Mouse (Mus musculus) heart, embryonic 10.5 days (tissue): ENCODE results near the gene Hist1h2bg. TPM values are rescaled to one million over a fixed set of nuclear protein-coding genes. Genes with fewer than 3 reads are reported as not detected.
"Not testable (repeated sequence)": the region's sequence is repeated elsewhere in the genome, so short reads cannot be mapped to it uniquely, and the experiment has no call there.

Experiments used
- DNase-seq: peaks from one replicate; pipeline ENCODE4 v3.0.0-alpha.2; 2017; ENCODE audit warnings: low spot score
- H3K27ac ChIP-seq: fragments of 300-500 bp; sonication (generic); 2 replicates; pipeline ENCODE4 v1.5.1; 2016; ENCODE audit warnings: mild to moderate bottlenecking
- H3K27me3 ChIP-seq: fragments of 300-500 bp; sonication (generic); 2 replicates; pipeline ENCODE4 v1.6.1; 2016; ENCODE audit warnings: mild to moderate bottlenecking; ENCODE audit not compliant: poor library complexity, insufficient read depth, severe bottlenecking
- H3K36me3 ChIP-seq: fragments of 300-500 bp; sonication (generic); 2 replicates; pipeline ENCODE4 v1.6.1; 2016; ENCODE audit warnings: mild to moderate bottlenecking, moderate library complexity
- H3K4me1 ChIP-seq: fragments of 300-500 bp; sonication (generic); 2 replicates; pipeline ENCODE4 v1.6.1; 2016; ENCODE audit warnings: mild to moderate bottlenecking
- H3K4me3 ChIP-seq: fragments of 300-500 bp; sonication (generic); 2 replicates; pipeline ENCODE4 v1.5.1; 2016; ENCODE audit warnings: mild to moderate bottlenecking, moderate library complexity
- H3K9me3 ChIP-seq: fragments of 300-500 bp; sonication (generic); 2 replicates; pipeline ENCODE4 v1.6.1; 2016; ENCODE audit warnings: mild to moderate bottlenecking, moderate library complexity
- WGBS: fragments of 180-500 bp; shearing (Covaris S2); methylation state at CpG from one replicate; pipeline ENCODE4 v1.1.7; 2016; 5-methylcytosine and 5-hydroxymethylcytosine counted together
- polyA plus RNA-seq: library from polyadenylated mRNA; unstranded; fragments of >200 nt; fragmentation: Nextera tagmentation; extraction: Ambion mirVana; gene quantifications from 2 replicates; pipeline ENCODE4 v1.2.1, GENCODE M21; 2016

Gene Hist1h2bg
- polyA plus RNA-seq, 1 experiment from 2014 or later: 4.8 TPM

DNA sequence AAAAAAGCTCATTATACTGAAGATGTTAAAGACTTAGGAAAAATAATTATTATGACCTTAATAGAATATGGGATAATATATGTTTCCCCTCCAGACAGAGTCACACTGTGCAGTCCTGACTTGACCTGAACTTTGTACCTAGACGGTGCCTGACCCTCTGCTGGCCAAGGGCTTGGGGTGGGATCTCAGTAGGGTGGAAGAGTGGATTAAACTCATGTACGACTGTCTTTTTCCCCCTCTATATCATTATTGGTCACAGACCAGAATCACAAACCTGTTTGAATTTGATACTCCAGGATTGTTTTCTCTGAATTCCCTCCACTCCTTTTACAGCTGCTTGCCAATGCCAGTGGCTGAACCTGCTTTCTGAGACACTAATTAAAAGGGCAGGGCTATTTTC is 10.5 kb upstream of the Hist1h2bg start:
- H3K4me1 ChIP-seq, H3K27me3 ChIP-seq, H3K36me3 ChIP-seq, H3K27ac ChIP-seq, DNase-seq, H3K4me3 ChIP-seq, H3K9me3 ChIP-seq: not testable (repeated sequence)
- 44% methylated on average over 2 of the region's 2 CpGs for WGBS

DNA sequence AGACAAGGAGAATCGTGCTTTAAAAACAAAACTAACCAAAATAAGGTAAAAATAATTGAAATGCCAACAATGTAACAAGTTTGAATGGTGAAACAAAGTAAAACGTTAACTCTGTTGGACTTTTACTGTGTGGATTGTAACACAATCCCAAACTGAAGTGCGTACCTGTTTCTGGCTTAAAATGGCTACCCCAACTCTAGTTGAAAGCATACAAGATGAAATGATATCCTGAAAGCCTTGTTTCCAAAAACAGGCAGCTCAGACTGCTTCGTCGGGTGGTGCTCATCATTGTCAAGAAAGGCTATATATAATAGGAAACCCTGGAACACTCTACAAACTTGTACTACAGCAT is 9.7 kb upstream of the Hist1h2bg start:
- WGBS: 0% methylated on average over 2 of the region's 5 CpGs

DNA sequence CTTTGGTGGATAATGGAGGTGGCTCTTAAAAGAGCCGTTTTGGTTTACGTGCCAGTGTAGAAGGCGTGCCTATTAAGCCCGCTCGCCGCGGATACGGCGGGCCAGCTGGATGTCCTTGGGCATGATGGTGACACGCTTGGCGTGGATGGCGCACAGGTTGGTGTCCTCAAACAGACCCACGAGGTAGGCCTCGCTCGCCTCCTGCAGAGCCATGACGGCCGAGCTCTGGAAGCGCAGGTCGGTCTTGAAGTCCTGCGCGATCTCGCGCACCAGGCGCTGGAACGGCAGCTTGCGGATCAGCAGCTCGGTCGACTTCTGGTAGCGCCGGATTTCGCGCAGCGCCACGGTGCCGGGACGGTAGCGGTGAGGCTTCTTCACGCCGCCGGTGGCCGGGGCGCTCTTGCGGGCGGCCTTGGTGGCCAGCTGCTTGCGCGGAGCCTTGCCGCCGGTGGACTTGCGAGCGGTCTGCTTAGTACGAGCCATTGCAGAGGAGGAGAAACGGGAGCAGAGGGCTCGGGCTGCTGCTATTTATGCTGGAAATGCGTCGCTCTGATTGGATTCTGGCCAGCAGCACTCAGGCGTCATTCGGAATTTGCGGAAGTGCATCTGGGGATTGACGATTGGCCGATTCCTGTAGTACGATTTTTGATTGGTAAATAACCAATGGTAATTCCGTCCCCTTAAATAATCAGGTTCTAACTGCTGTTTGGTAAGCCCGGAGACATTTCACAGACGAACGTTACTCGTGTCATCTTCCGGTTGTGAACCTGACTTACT is 9.1 kb upstream of the Hist1h2bg start, which contains the start of gene Hist1h3e:
Hist1h3e (minus strand) TSS at position 487 of the 777 bp plus-strand sequence.
- not testable (repeated sequence) for H3K9me3 ChIP-seq, H3K36me3 ChIP-seq, H3K27me3 ChIP-seq, H3K4me1 ChIP-seq
- Histone ChIP-seq H3K4me3 (peak within 1 kb of the TSS; percentile 55), H3K27ac (peak within 1 kb of the TSS; percentile 95)
- WGBS: under 1% methylated on average over 64 of the region's 67 CpGs
- peak; percentile 98 for DNase-seq

More for the DNA sequence above, 9.7 kb upstream of the Hist1h2bg start:
- not testable (repeated sequence) for H3K27me3 ChIP-seq, H3K27ac ChIP-seq, DNase-seq, H3K36me3 ChIP-seq, H3K9me3 ChIP-seq, H3K4me1 ChIP-seq
- peak overlapping the region; percentile 55 for H3K4me3 ChIP-seq

DNA sequence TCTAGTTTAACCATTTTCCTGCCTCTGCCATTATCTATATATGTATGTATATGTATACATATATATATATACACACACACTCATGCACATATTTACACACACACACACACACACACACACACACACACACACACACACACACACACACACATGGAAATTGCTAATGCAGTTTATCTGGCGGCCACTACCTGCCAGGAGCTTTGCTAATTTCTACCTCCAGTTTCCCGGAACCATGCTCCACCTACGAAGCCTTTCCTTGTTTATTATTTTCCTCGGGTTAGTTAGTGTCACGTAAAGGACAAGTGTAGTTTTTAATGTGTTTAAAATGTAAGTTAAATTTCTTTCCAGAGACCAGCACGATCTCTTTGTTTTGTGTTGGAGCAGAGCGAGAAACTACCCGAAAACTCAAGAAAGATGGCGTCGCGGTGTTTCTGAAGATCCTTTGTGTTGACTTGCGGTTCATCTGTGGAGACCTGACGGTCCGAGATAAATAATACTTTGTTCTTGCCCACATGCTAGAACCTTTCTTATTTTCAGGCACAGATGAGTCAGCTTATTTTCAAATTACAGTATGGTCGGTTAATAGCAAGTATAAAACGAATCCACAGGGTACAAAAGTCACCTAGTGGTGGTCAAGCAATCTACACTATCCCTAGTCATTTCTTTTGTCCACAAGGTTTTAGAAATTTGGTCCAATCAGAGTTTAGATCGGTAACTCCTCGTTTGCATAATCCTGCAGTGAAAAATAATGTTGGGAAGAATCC is 8.3 kb upstream of the Hist1h2bg start:
- WGBS: 3% methylated on average over 18 of the region's 18 CpGs
- Histone ChIP-seq H3K4me1 (no peaks in the 10 kb centered on the region), H3K36me3 (no peaks in the 10 kb centered on the region), H3K27me3 (no peaks in the 10 kb centered on the region), H3K9me3 (no peaks in the 10 kb centered on the region), H3K27ac (peak overlapping the region; percentile 95), H3K4me3 (peak overlapping the region; percentile 55)
- no peak for DNase-seq

DNA sequence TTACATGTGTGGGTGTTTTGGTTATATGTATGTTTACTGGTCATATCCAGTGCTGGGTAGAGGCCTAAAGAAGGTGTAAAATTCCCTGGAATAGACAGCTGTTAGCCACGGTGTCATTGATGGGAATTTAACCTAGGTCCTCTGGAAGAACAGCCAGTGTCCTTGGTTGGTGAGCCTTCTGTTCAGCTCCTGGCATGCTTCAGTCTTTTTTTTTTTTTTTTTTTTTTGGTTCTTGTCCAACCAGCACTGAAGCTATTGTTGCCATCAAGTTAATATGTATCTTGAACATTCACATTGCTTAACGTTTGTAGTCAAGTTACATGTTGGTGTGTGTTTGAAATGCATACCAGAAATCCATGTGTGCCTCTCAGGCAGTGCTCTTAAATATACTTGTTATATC is 6.7 kb upstream of the Hist1h2bg start:
- no peaks in the 10 kb centered on the region for H3K9me3 ChIP-seq
- H3K27ac ChIP-seq: peak overlapping the region; percentile 95
- H3K27me3 ChIP-seq: no peaks in the 10 kb centered on the region
- no peak overlapping the region for H3K4me3 ChIP-seq
- H3K4me1 ChIP-seq: no peaks in the 10 kb centered on the region
- no peak for DNase-seq
- 87% methylated on average over 2 of the region's 2 CpGs for WGBS
- no peaks in the 10 kb centered on the region for H3K36me3 ChIP-seq

DNA sequence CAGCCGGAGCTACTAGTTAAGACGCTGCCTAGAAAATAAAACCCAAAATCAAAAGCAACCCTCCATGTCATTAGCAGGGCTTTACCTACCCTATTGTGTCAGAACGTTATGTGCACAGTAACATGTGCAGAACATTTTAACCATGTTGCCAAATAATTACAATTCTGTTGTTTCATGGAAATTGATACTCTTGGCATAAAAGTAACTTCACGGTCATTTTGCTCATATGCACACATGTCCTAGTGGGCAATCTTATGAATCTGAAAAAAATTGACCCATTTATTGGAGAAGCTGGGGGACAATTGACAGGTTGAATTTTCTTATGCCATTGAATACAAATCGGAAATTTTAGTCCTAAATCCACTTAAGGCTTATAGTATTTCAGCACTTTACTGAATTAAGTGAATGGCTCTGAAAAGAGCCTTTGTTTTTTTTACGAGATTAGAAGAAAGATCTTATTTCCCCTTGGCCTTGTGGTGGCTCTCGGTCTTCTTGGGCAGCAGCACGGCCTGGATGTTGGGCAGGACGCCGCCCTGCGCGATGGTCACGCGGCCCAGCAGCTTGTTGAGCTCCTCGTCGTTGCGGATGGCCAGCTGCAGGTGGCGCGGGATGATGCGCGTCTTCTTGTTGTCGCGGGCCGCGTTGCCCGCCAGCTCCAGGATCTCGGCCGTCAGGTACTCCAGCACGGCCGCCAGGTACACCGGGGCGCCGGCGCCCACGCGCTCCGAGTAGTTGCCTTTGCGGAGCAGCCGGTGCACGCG is 755 bp upstream of the Hist1h2bg start:
- WGBS: 4% methylated on average over 27 of the region's 41 CpGs
- not testable (repeated sequence) for H3K36me3 ChIP-seq, H3K9me3 ChIP-seq, H3K27me3 ChIP-seq, DNase-seq, H3K4me1 ChIP-seq
- Histone ChIP-seq H3K27ac (peak overlapping the region; percentile 90), H3K4me3 (peak overlapping the region; percentile 50)

DNA sequence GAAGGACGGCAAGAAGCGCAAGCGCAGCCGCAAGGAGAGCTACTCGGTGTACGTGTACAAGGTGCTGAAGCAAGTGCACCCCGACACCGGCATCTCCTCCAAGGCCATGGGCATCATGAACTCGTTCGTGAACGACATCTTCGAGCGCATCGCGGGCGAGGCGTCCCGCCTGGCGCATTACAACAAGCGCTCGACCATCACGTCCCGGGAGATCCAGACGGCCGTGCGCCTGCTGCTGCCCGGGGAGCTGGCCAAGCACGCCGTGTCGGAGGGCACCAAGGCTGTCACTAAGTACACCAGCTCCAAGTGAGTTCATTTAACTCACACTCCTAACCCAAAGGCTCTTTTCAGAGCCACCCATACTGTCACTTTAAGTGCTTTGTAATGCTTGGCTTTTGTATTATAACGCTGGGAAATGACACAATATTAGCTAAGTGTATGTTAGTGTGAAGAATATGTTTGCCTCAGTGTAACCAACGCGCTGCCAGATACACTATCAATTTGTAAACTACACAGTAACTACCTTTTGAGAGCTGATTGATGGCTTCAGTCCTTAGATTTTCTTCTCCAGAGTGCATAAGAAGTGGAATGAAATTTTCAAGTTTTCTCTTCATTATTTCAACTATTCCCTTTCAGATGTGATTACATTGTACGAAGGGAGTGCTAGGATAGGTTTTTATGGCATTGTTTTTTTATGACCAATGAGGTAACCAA is 465 bp downstream of the Hist1h2bg start:
- H3K4me3 ChIP-seq: peak overlapping the region; percentile 58
- peak overlapping the region; percentile 90 for H3K27ac ChIP-seq
- 3% methylated on average over 16 of the region's 34 CpGs for WGBS
- DNase-seq, H3K4me1 ChIP-seq, H3K36me3 ChIP-seq, H3K9me3 ChIP-seq, H3K27me3 ChIP-seq: not testable (repeated sequence)

DNA sequence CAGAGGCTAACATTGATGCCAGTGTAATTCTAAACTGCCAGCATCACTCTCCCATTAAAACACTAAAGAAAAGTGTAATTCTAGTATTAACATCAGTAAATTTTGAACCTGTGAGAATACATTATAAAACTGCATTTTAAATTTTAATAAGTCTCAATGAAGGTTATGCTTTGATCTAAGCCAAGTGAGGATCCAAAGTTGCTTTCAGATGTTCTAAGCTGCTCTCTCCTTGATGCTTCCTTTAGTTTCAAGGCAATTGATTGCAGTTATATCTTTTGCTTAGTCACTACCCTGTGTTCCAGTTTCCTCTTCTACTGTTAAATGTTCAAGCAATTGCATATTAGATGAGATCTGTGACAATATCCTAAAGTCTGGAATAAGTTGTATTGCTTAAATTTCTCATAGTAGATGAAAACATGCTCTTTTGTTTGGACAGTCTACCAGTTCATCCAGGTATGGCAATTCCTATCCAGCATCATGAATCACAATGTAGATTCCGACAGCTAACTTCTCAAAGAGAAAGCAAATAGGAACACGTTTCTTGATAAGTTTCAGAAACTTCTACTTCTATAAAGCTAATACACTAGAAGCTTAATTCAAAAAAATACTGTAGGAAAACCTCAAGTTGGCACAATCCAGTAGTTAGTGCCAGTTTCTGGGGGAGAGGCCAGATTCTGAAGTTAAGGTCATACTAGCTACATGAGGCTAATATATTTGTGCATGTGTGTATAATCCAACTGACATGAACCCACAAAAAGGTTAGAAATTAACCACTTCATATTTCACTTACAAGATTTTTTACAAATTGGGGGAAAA is 1.2 kb downstream of the Hist1h2bg start:
- peak overlapping the region; percentile 58 for H3K4me3 ChIP-seq
- H3K9me3 ChIP-seq: no peaks in the 10 kb centered on the region
- no peaks in the 10 kb centered on the region for H3K27me3 ChIP-seq
- DNase-seq: no peak
- WGBS: 45% methylated on average over 2 of the region's 2 CpGs
- H3K27ac ChIP-seq: peak overlapping the region; percentile 87
- H3K36me3 ChIP-seq: no peaks in the 10 kb centered on the region
- peaks cover 5% of the 10 kb centered on the region; the same call in 1 of the 2 replicates for H3K4me1 ChIP-seq

DNA sequence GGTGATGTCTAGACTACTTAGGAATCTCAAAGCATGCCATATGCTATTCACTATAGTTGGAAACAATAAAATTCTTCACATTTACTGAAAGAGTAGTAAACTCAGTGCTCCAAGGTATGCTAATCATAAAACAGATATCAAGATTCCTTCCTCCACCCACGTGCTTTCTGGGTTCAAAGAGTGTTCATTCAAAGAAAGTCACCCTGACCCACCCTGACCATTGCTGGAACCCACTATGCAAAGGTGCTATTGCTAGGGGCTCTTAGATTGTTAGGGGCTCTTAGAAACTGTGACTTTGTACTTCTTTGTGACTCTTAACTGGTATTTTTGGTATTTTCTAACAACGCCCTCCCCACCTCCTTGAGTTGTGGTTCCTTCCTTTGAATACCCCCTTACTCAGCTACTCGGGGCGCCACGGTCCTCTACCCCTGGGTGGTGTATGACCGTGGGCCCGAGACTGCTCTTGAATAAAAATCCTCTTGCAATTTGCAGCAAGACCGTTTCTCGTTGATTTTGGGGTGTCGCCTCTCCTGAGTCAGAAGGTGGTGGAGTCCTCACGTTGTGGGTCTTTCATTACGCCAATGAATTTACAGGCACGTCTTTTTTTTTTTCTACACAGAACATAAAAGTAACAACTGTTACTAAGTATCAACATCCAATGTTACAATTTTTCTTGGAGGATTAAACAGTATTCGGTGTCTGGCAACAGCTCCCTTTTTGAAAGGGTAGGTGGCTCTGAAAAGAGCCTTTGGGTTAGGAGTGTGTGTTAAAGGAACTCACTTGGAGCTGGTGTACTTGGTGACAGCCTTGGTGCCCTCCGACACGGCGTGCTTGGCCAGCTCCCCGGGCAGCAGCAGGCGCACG is 2.1 kb downstream of the Hist1h2bg start:
- H3K27me3 ChIP-seq, H3K4me1 ChIP-seq, DNase-seq, H3K9me3 ChIP-seq, H3K36me3 ChIP-seq: not testable (repeated sequence)
- WGBS: 13% methylated on average over 20 of the region's 20 CpGs
- Histone ChIP-seq H3K27ac (peak overlapping the region; percentile 87), H3K4me3 (peak overlapping the region; percentile 58)

DNA sequence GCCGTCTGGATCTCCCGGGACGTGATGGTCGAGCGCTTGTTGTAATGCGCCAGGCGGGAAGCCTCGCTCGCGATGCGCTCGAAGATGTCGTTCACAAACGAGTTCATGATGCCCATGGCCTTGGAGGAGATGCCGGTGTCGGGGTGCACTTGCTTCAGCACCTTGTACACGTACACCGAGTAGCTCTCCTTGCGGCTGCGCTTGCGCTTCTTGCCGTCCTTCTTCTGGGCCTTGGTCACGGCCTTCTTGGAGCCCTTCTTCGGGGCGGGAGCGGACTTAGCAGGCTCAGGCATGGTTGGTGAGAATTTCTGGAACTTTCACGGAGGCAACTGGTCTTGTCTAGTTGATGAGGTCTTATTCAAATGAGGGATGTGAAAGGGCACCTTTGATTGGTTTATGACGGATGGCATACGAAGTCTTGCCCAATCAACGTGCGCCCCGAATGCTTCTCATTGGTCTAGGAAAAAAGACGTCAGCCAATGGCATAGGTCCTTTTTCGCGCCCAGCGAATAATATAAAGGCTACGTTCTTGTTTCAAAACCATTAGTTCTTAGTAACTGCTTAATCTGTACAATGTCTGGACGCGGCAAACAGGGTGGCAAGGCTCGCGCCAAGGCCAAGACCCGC is 2.8 kb downstream of the Hist1h2bg start, which contains the start of the genes Hist1h2bf and Hist1h2ad:
Hist1h2bf (minus strand) TSS at position 299 of the 627 bp plus-strand sequence.
Hist1h2ad (plus strand) TSS at position 484 of the 627 bp plus-strand sequence.
- Histone ChIP-seq H3K4me3 (peak within 1 kb of the TSS; percentile 59), H3K27ac (peak within 1 kb of the TSS; percentile 87)
- not testable (repeated sequence) for H3K27me3 ChIP-seq, H3K4me1 ChIP-seq, H3K36me3 ChIP-seq, H3K9me3 ChIP-seq
- whole genome bisulfite sequencing: under 1% methylated on average over 42 of the region's 42 CpGs
- peak; percentile 97 for DNase-seq
